Mouse (Mus musculus) ES-Bruce4 (cell line): ENCODE data around the gene Itga7.

Source experiments
- EP300 ChIP-seq: IDR thresholded peaks from 2 replicates; pipeline ENCODE4 v1.6.1; 2011; ENCODE audit warnings: low read depth, low read length; ENCODE audit not compliant: insufficient read depth
- POLR2A ChIP-seq: IDR thresholded peaks from one replicate; pipeline ENCODE4 v1.8.1; 2011; ENCODE audit warnings: low read length; ENCODE audit not compliant: insufficient read depth

- no peak for TF ChIP-seq EP300
- TF ChIP-seq POLR2A = no peak
These were observed 26.5 kb downstream of the Itga7 start for GRCm38 (mm10) chr10:128960142-128960541.
